Mouse (Mus musculus) layer of hippocampus, adult 11-12 months (tissue): ENCODE results near the gene Coq8a.

Experiments used
- DNase-seq: peaks from one replicate; pipeline ENCODE4 v3.0.0; 2022; ENCODE audit warnings: low spot score

Gene Coq8a

DNA sequence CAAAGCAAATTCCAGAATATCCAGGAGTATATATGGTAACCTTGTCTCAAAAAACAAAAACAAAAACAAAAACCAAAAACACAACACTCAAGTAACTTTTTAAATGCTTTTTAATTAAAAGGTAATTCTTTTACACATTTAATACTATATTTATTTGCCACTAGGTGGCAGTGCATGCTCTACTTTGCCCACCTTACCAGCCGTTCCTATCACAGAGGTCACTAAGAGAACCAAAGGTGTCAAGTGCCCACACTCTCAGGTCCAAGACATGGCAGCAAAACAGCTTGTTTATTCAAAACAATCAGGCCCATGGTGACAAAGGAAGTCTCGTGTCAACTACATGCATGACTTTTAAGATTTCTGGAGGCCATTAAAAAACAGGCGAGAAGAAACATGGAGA lies 24.2 kb downstream of the Coq8a start:
- DNase-seq, result no peak

DNA sequence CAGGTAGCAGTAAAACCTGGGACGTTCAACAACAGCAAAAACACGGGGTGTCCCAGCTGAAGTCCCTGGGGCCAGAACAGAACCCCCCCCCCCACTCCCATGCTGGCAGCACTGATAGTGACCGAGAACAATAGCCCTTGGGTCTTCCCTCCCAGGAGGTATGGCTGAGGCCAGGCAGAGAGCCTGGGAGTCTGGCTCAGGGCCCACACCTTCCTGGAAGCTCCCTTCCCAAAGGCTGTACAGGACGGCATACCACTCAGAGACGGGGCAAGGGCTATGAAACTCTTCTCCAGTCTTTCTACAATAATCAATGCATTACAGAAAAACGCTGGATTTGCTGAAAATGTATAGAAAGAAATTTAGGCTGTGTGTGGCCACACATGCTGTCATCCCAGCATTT lies 24.7 kb downstream of the Coq8a start:
- no peak for DNase-seq

DNA sequence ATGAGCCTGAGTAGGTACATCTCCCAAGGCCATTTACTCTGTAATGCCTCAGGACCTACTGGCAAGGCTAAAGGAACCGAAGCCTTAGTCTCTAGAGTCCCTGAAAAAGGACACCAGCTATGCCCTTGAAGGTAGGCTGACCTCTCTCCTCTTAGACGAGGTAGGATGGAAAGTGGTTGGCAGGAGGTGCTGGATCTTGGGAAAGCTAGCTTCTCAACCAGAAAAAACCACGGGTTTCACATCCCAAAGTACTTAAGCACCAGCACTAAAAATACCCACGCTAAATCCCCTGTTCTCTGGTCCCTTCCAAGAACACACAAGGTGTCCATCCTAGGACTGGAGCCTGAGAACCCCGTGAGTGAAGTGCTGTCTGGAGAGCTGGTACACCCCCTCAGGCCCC lies 26.4 kb downstream of the Coq8a start:
- no peak for DNase-seq

DNA sequence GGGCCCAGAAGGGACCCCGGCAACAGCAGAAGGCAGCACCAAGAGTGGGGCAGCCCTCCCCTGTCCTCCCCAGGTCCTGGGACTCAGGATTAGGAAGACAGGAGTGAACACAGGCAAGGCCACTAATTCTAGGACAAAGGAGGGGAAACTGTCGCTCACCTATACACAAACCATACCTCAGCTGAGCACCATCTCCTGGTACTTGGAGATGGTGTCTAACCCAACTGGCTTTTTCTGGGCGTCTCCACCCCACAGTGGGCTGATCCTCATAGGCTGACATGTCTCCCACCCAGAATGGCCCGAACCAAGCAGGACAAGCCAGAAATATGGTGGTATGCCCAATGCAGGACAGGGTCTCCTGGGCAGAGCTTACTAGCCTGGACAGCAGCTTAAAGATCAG lies 26.8 kb downstream of the Coq8a start:
- no peak for DNase-seq

DNA sequence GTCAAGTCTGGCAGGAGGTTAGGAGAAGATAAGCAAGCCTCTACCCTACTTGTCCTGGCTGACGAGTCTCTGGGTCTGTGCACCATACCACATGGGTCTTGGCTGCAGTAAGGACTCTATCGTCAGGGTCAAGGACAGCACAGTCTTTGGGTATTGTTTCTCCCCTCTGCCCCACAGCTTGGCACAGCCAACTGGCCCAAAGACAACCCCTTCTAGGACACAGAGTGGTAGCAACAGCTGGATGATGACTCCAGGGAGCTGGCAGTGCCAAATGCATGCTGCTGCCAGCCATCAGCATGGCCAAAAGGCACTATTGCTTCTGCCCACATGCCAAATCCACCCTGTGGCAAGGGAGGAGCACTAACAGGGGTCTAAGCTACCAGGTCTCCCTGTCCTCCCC lies 27.5 kb downstream of the Coq8a start:
- no peak for DNase-seq

DNA sequence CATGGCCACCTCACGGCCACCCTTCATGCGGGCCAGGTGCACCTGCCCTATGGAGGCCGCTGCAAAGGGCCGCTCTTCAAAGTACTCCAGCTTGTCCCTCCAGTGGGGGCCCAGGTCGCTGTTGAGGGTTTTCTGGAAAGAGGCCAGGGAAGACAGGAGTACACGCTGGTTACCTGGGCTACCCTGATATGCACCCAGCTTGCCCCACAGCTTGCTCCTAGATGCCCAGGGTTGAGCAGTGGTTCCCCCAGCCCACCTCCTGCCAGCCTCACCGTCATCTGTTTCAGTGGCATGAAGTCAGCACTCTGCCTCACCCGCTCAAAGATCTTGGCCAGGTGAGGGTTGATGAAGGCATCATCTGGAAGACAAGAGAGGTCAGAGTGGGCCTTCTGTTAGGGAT lies 29.3 kb downstream of the Coq8a start:
- no peak for DNase-seq

DNA sequence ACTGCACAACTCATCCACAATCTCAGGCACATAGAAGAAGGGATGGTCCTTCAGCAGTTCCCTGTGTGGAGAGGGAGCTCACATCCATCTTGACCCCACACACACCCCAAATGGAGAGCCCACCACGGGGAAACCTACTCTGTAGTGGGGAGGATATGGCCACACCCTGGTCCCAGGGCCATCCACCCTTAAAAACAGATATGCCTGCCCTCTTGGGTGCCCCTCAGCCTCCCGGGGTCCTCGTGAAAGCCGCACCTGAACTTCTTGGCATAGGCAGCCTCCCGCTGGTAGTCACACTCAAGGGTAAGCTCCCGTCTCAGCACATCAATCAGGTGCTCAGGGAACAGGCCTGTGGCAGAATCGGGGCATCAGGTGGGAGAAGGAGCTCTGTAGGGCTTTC lies 30.2 kb downstream of the Coq8a start:
- DNase-seq, result no peak

DNA sequence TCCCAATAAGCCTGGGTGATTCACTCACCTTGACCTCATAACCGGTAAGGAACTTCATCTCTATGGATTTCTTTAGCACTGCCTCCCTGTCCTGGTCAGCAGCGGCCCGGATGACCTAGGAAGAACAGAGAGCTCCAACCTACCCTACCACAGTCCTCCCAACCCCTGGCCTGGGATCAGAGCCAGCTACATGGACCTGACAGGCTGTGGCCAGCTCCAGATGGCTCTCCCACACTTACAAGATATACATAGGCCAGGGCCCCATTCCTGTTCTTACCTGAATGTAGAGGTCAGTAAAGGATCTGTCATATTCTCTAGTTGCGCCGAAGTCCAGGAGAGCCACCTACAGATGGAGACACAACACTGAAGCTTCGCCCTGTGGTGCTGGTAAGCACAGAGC lies 31.1 kb downstream of the Coq8a start:
- no peak for DNase-seq

DNA sequence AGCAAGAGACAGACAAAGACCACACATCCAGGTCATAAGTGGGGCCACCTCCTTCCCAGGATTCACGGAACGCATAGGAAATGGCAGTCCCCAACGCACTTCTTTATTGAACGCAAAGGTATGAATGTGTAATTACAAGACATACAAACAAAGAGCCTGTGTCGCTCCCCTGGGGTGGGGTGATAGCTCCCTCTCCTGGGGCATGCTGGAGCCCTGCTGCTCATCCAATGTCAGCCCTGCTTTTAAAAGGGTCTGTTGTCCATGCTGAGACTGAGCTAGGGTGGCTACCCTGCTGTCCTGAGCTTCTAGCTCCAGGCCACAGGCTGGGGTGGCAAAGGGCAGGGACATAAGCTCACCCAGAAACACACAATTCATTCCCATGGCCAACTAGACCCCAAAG lies 32.9 kb downstream of the Coq8a start:
- no peak for DNase-seq

DNA sequence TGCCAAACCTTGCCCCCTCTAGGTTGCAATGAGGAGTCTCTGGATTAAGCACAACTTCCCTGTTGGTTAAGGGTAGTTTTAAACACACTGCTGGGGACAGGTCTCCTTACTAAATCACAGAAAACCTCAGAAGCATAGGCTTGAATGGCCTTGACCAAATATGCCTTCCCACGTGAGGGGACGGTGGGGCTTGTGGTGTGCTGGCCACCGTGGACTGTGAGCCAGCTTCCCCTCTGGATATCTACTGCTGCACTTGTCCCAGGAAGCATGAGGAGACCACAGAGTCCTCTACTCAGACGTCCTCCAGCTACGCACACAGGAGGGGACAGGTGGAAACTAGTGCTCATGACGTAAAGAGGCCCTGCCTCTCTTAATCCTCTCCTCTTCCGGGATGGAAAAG lies 36.4 kb downstream of the Coq8a start:
- no peak for DNase-seq

DNA sequence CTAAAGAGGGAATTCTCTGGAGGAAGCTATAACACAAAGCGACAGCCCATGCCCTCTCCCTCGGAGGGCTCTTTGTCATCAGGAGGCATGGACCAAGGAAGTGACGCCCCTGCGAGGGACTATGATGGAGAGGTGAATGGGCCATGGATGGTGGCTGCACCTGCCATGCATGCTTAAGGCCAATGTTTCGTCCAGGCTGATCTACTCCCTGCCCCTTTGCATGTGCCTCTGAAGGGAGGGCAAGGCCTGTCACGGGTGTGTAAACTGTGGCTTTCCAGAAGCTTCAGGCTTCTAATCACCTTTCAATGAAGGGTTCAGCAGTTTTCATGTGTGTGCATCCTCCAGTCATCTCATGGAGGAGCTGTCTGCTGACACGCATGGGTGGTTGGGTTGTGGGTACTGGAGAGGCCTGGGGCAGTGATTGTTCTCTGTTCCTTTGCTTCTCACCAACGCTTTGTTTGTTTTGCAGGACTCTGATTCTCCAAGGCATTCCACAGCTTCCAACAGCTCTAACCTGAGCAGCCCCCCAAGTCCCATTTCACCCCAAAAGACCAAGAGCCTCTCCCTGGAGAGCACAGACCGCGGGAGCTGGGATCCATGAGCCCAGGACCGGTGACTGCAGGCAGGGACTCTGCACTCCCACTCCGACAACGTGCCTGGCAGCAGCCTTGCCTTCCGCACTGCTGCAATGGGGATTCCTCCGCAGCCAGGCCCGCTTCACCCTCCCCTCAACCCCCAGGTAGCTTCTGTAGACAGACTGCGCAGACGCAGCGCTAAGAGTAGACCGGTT lies 37.6 kb downstream of the Coq8a start:
- no peak for DNase-seq

DNA sequence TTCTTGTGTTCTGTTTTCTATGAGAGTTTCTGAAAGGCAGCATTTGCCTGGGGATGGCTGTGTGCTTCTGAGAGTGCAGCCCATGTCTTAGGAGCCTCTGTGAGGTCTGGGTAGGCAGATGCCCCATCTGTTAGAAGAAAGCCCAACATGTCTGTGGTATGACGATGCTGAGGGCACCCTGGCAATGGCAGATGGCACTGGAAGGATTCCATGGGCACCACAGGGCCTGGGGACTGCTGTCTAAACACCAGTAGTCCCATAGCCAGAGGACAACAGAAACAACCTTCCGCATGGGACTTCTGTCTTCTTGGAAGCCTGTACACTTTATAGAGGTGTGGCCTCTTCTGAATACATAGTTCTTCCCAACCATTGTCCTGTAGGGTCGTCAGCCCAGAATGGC lies 38.2 kb downstream of the Coq8a start:
- no peak for DNase-seq

DNA sequence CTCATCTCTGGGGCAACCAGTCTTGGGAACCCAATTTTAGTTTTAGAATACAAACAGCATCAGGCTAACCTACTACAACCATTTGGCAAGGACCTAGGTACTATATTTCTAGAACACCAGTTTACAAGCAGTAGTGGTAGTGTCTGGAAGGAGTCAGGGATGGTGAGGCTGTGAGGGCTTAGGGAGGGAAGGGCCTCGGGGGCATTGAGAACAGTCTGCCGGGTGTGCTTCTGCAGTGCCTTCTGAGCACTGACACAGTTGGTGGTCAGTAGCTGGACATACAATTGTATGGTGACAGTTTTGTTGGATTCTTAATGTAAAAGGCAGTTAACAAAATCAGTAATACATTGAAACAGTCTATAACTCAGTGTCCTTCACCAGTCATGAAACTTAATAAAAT lies 38.9 kb downstream of the Coq8a start:
- no peak for DNase-seq

DNA sequence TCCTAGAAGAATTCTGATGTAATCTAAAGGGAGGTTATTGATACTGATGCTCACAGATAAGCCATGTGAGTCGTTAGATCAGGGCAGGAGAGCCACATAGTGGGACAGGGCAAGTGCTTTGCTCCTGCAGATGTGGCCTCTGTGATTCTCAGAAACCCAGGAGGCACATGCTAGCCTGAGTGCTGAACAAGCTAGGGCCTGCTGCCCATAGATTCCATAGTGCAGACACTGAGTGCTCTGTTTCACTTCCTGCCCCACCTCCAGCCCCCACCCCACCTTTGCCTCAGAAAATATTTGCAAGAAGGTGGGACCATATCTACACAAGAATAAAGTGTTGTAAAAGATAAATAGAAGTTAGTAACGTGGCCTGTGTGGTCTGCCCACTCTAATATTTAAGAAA lies 40.8 kb downstream of the Coq8a start:
- DNase-seq, result no peak

DNA sequence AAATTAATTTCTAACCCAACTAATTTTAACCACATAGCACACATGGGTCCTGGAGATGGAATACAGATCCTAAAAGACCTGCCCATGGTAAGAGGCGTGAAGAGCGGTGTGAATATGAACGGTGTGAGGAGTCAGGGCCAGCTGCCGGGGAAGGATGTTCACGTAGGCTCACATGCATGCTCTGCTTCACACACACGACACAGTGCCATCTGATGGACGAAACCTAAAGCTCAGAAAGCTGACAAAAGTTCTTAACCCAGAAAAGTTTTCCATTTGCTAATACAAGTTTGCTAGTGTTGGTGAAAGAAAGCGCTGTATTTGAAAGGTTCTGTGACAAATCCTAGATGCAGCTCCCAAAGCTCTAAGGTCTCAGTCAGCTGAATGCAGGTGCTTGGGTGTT lies 48.2 kb downstream of the Coq8a start:
- DNase-seq, result no peak

DNA sequence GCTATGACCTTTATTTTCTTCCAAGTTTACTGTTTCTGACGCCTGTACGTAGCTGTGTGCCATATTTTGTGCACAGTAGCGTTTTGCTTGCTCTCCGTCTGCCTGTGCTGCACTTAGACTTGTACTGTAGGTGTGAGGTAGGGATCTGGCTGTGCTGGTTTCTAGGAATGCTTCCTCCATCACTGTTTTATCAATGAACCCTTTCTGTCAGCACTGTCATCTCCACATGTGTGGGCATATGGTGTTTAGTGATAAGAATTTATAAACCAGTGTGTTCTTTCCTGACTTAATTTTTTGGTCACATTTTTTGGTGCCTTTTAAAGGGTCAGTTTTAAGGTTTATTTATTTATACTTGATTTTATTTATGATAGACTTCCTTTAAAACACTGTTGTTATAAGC lies 50.8 kb downstream of the Coq8a start:
- no peak for DNase-seq

DNA sequence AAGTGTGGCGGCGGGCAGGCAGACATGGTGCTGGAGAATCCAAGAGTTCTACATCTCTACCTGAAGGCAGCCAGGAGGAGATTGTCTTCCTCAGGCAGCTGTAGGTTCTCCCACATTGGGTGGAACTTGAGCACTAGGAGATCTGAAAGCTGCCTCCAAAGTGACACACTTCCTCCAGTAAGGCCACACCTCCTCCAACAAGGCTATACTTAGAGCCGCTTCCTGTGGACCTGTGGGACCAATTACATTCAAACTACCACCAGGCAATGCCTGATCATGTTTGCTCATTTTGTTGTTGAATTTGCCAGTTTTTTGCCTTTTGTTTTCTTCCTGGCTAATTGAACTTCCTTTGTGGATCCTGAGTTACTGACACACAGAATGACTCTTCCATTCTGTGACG lies 51.4 kb downstream of the Coq8a start:
- no peak for DNase-seq

DNA sequence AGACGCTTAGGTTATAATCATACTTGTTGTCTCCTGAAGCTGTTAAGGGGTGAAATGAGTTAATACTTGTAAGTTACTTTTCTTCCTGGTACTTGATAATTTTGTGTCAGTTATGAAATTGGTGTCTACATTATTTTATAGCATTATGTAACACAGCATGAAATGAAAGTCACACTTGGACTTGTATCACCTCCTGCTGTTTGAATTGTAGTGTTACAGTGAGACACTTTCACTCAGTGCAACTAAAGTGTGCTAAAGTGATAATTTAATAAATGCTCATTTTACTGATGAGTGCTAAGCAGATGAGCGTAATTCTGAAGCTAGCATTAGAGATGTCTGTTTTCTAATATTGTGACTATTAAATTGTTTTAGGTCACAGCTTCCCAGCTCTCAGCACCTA lies 58.4 kb downstream of the Coq8a start:
- DNase-seq, result no peak

DNA sequence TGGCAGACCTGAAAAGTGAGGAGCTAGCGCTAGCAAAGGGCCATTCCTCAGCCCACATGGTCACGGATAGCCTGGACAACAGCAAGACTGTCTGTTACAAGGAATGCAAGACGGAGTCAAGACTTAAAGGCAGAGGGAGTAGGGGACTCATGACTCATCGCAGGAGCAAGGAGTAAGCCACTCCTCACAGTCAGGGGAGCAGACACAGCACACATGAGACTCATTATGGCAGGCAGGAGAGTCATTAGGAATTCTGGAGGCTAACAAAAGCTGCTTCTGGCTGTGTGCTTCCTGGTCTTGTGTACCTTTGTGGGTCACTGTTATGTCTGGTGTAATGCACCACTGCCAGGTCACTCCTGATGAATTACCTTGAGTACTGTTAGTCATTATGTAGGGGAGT lies 60.2 kb downstream of the Coq8a start:
- no peak for DNase-seq

DNA sequence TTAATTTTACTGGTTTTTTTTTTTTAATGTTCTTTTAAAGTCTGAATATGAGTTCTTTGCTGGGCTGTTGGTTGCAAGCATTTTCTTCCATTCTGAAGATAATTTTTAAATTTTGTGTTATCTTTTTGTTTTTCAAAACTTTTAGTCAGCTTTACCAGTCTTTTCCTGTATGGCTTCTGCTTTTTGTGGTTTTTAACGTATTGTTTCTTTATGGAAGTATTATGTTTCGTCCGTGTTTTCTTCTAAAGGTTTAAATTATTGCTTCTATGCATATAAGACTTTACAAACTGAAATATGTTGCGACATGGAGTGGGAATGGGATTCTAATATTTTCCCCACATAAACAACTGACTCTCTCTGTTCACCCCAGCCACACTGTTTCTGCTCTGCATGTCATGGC lies 67.2 kb downstream of the Coq8a start:
- DNase-seq, result no peak

DNA sequence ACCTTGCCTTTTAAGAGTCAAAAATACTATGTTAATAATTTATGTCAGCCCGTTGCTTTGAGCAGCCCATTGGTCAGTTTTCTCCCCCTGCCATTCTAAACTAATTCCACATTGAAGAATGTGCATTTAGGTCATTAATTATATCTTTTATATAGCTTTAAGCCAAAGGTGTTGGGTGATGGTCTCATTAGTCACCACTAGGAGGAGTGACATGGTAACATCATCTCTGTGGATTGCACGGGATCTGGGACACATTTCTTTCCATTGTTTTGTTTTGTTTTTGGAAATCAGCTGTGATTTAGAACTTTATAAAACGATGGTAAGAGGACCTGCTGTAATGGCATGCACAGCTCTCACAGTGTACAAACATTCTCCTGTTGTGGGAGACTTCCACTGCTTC lies 68.0 kb downstream of the Coq8a start:
- DNase-seq, result no peak

DNA sequence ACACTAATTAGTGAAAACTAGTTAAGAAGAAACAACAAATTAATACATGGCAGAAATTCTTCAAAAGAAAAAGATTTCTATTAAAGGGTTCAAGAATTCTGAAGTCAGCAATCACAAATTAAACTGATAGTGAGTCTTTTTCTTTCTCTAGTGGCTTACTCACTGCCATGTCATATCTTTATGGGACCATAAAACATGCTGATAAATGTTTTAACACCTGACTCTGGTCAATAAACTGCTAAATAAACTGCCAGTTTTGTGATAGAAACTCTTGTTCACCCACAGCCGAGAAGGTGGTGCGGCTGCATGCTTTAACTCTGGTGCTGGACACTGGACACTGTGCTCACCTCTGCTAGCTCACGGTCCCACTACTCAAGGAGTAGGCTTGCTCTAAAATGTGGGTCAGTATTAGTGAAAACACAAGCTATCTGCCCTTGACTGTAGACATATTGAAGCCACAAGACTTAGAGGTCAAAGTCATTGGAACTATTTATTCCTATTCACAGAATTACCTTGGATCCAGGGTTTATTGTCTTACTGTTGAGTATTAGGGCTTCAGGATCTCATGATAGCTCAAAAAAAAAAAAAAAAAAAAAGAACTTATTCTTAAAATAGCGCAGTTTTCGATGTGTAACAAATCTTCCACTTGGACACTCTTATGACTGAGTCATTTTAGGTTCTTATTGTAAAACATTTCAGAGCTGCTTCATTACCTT lies 71.2 kb downstream of the Coq8a start:
- no peak for DNase-seq

DNA sequence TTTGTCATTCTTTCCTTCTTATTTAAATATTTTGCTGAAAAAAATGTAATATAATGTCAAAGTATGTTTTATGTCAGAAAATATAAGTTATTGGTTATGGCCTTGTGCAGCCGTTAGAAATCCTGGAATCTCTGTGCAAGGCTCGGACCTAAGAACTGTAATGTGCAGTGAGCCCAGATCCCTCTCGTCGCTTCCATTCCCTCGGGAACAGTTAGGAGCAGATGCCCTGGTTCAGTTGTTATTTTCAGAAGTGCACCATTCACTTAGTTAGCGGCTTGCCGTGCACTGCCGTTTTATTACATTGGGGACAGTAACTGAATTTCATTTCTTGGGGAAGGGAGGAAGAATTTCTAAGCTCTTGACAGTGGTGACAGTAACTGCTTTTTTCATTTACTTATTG lies 81.2 kb downstream of the Coq8a start:
- DNase-seq, result no peak

DNA sequence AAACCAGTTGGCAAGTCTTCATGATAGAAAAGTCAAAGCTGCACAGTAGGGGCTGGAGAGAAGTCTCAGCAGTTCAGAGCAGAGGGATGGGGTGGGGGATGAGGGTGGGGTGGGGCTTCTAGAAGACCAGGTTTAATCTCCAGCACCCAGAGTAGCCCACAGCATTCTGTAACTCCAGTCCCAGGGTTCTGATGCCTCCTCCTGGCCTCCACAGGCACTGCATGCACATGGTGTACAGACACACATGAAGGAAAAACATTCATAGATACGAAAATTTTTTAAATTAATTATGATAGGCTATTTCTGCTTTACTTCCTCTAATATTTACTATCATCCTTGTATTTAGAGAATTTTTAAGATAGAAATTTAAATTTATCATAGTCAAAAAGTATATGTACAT lies 82.9 kb downstream of the Coq8a start:
- no peak for DNase-seq
